Mouse (Mus musculus) brain, adult 10 weeks (tissue): Measurements from ENCODE around the gene Olfr312. TPM values are rescaled to one million over a fixed set of nuclear protein-coding genes. Genes with fewer than 3 reads are reported as not detected.

ENCODE experiments used
- polyA plus RNA-seq: library from polyadenylated mRNA; stranded (reverse); fragments of 350-450 nt; fragmentation: Illumina TruSeq; extraction: RNeasy Lipid Tissue Mini Kit (QIAGEN cat#74804); gene quantifications from one replicate; pipeline ENCODE4 v1.2.3, GENCODE M21; 2015; ENCODE audit warnings: low read depth, low replicate concordance

Olfr312 gene
- polyA plus RNA-seq: not detected

GRCm38 (mm10) chr11:58828937-58829336 is at the start of gene Olfr312:
Olfr312 (plus strand) TSS chr11:58829237.

GRCm38 (mm10) chr11:58782480-58783089 is 46.5 kb upstream of the Olfr312 start, which contains the start of gene Olfr314:
Olfr314 (plus strand) TSS chr11:58782952.

GRCm38 (mm10) chr11:58801558-58802228 is 27.3 kb upstream of the Olfr312 start, which contains the start of gene Fam183b:
Fam183b (minus strand) TSS chr11:58801960.

GRCm38 (mm10) chr11:58814700-58815099 is 14.3 kb upstream of the Olfr312 start, which contains the start of gene Olfr313:
Olfr313 (plus strand) TSS chr11:58815000.

GRCm38 (mm10) chr11:58838951-58839350 is 9.9 kb downstream of the Olfr312 start, which contains the start of gene Olfr311:
Olfr311 (plus strand) TSS chr11:58839251.

GRCm38 (mm10) chr11:58846919-58847461 is 18.0 kb downstream of the Olfr312 start, which contains the start of gene Gm12258:
Gm12258 (plus strand) TSS chr11:58847158.

GRCm38 (mm10) chr11:58867039-58867953 is 38.3 kb downstream of the Olfr312 start, which contains the start of gene 2810021J22Rik:
2810021J22Rik (plus strand) TSS chr11:58867216.

Other genes starting within 250 kb of the Olfr312 start
- not detected for gene Olfr324, start 234.1 kb upstream of the Olfr312 start, polyA plus RNA-seq
- gene 2210407C18Rik, start 213.2 kb upstream of the Olfr312 start, polyA plus RNA-seq: not detected
- not detected for gene Olfr323, start 198.7 kb upstream of the Olfr312 start, polyA plus RNA-seq
- not detected for gene Trim58, start 188.8 kb upstream of the Olfr312 start, polyA plus RNA-seq
- gene Olfr322, start 170.5 kb upstream of the Olfr312 start, polyA plus RNA-seq: not detected
- not detected for gene Olfr320, start 148.1 kb upstream of the Olfr312 start, polyA plus RNA-seq
- gene Olfr319, start 130.1 kb upstream of the Olfr312 start, polyA plus RNA-seq: not detected
- not detected for gene Olfr318, start 105.2 kb upstream of the Olfr312 start, polyA plus RNA-seq
- not detected for gene Olfr317, start 90.0 kb upstream of the Olfr312 start, polyA plus RNA-seq
- 1.3 TPM for gene Olfr316, start 76.5 kb upstream of the Olfr312 start, polyA plus RNA-seq
- not detected for gene Olfr315, start 56.0 kb upstream of the Olfr312 start, polyA plus RNA-seq
- not detected for gene Olfr314, start 46.3 kb upstream of the Olfr312 start, polyA plus RNA-seq
- 10.0 TPM for gene Fam183b, start 27.3 kb upstream of the Olfr312 start, polyA plus RNA-seq
- not detected for gene Olfr313, start 14.2 kb upstream of the Olfr312 start, polyA plus RNA-seq
- not detected for gene Olfr311, start 10.0 kb downstream of the Olfr312 start, polyA plus RNA-seq
- 18.0 TPM for gene Gm12258, start 17.9 kb downstream of the Olfr312 start, polyA plus RNA-seq
- 7.1 TPM for gene 2810021J22Rik, start 38.0 kb downstream of the Olfr312 start, polyA plus RNA-seq
- gene Zfp39, start 75.0 kb downstream of the Olfr312 start, polyA plus RNA-seq: 5.3 TPM
- gene Btnl10, start 88.7 kb downstream of the Olfr312 start, polyA plus RNA-seq: not detected
- 331 TPM for gene Rnf187, start 109.7 kb downstream of the Olfr312 start, polyA plus RNA-seq
- gene Hist3h2ba, start 119.7 kb downstream of the Olfr312 start, polyA plus RNA-seq: 67.2 TPM
- 33.6 TPM for gene Hist3h2a, start 125.4 kb downstream of the Olfr312 start, polyA plus RNA-seq
- 5.9 TPM for gene Trim17, start 125.4 kb downstream of the Olfr312 start, polyA plus RNA-seq
- gene Trim11, start 148.9 kb downstream of the Olfr312 start, polyA plus RNA-seq: 17.7 TPM